Mouse (Mus musculus): ENCODE measurements at regions not wholly inside any gene's neighbourhood (a gene's known extent, or its start where the extent isn't known, plus 50 kb on each side); places are given as distances from the start of the nearest gene placed in this dataset.
"Not testable (repeated sequence)": the region's sequence is repeated elsewhere in the genome, so short reads cannot be mapped to it uniquely, and the experiment has no call there.

GRCm38 (mm10) chr8:8959021-8959786 is 268.9 kb upstream of the Arglu1 start:
- no peaks in the 10 kb centered on the region for H3K27me3 ChIP-seq (ENCODE audit: control insufficient read depth, insufficient read depth, low read length)
- no peak overlapping the region; the same call in 1 of the 2 replicates for H3K27ac ChIP-seq (ENCODE audit: low read length)
- no peak overlapping the region for H3K9ac ChIP-seq (ENCODE audit: low read length)
- H3K36me3 ChIP-seq (ENCODE audit: control insufficient read depth, insufficient read depth, low read length), result no peaks in the 10 kb centered on the region
- H3K9me3 ChIP-seq (replicated peaks; ENCODE audit: control insufficient read depth, low read length), result no peaks in the 10 kb centered on the region
- no peak overlapping the region for H3K4me3 ChIP-seq (replicated peaks; ENCODE audit: low read length)
- ATAC-seq (ENCODE audit: insufficient read depth, low FRiP score), result no peak
- no peak overlapping the region for H3K4me2 ChIP-seq (ENCODE audit: low read depth, low read length)
- H3K4me1 ChIP-seq (ENCODE audit: control insufficient read depth, insufficient read depth, low read length), result peaks cover 5% of the 10 kb centered on the region; the same call in 1 of the 2 replicates
- WGBS, result 57% methylated on average over 8 of the region's 8 CpGs

GRCm38 (mm10) chr8:8958140-8958539 is 267.8 kb upstream of the Arglu1 start:
- not testable (repeated sequence) for H3K27me3 ChIP-seq (ENCODE audit: control insufficient read depth, insufficient read depth, low read length); H3K9me3 ChIP-seq (replicated peaks; ENCODE audit: control insufficient read depth, low read length); H3K4me1 ChIP-seq (ENCODE audit: control insufficient read depth, insufficient read depth, low read length); H3K36me3 ChIP-seq (ENCODE audit: control insufficient read depth, insufficient read depth, low read length); H3K27ac ChIP-seq (ENCODE audit: low read length); ATAC-seq (ENCODE audit: insufficient read depth, low FRiP score); H3K4me3 ChIP-seq (replicated peaks; ENCODE audit: low read length); H3K9ac ChIP-seq (ENCODE audit: low read length); H3K4me2 ChIP-seq (ENCODE audit: low read depth, low read length)
- WGBS, result 75% methylated on average over 8 of the region's 8 CpGs

GRCm38 (mm10) chr8:8952212-8952611 is 261.9 kb upstream of the Arglu1 start:
- H3K4me1 ChIP-seq (ENCODE audit: control insufficient read depth, insufficient read depth, low read length), result peaks cover 9% of the 10 kb centered on the region; the same call in 1 of the 2 replicates
- H3K27ac ChIP-seq (ENCODE audit: low read length), result no peak overlapping the region
- H3K4me2 ChIP-seq (ENCODE audit: low read depth, low read length), result no peak overlapping the region
- no peaks in the 10 kb centered on the region for H3K27me3 ChIP-seq (ENCODE audit: control insufficient read depth, insufficient read depth, low read length)
- H3K9ac ChIP-seq (ENCODE audit: low read length), result no peak overlapping the region
- H3K36me3 ChIP-seq (ENCODE audit: control insufficient read depth, insufficient read depth, low read length), result no peaks in the 10 kb centered on the region
- WGBS, result 29% methylated on average over 4 of the region's 4 CpGs
- H3K9me3 ChIP-seq (replicated peaks; ENCODE audit: control insufficient read depth, low read length), result no peaks in the 10 kb centered on the region
- H3K4me3 ChIP-seq (replicated peaks; ENCODE audit: low read length), result no peak overlapping the region
- no peak for ATAC-seq (ENCODE audit: insufficient read depth, low FRiP score)

GRCm38 (mm10) chr8:8951186-8951585 is 260.9 kb upstream of the Arglu1 start:
- 11% methylated on average over 9 of the region's 9 CpGs for WGBS
- Histone ChIP-seq H3K9ac (ENCODE audit: low read length) (no peak overlapping the region), H3K4me3 (replicated peaks; ENCODE audit: low read length) (no peak overlapping the region), H3K27ac (ENCODE audit: low read length) (no peak overlapping the region), H3K4me1 (ENCODE audit: control insufficient read depth, insufficient read depth, low read length) (peaks cover 9% of the 10 kb centered on the region; the same call in 1 of the 2 replicates), H3K36me3 (ENCODE audit: control insufficient read depth, insufficient read depth, low read length) (no peaks in the 10 kb centered on the region), H3K9me3 (replicated peaks; ENCODE audit: control insufficient read depth, low read length) (no peaks in the 10 kb centered on the region), H3K27me3 (ENCODE audit: control insufficient read depth, insufficient read depth, low read length) (no peaks in the 10 kb centered on the region), H3K4me2 (ENCODE audit: low read depth, low read length) (no peak overlapping the region)
- no peak for ATAC-seq (ENCODE audit: insufficient read depth, low FRiP score)

- Histone ChIP-seq H3K4me1 (ENCODE audit: control insufficient read depth, insufficient read depth, low read length) (peaks cover 9% of the 10 kb centered on the region; the same call in 1 of the 2 replicates), H3K4me2 (ENCODE audit: low read depth, low read length) (no peak overlapping the region), H3K9ac (ENCODE audit: low read length) (no peak overlapping the region), H3K27ac (ENCODE audit: low read length) (no peak overlapping the region), H3K27me3 (ENCODE audit: control insufficient read depth, insufficient read depth, low read length) (no peaks in the 10 kb centered on the region), H3K9me3 (replicated peaks; ENCODE audit: control insufficient read depth, low read length) (no peaks in the 10 kb centered on the region), H3K4me3 (replicated peaks; ENCODE audit: low read length) (no peak overlapping the region), H3K36me3 (ENCODE audit: control insufficient read depth, insufficient read depth, low read length) (no peaks in the 10 kb centered on the region)
- ATAC-seq (ENCODE audit: insufficient read depth, low FRiP score), result no peak
- 32% methylated on average over 7 of the region's 7 CpGs for WGBS
Observed at GRCm38 (mm10) chr8:8947516-8948161, 257.3 kb upstream of the Arglu1 start.

GRCm38 (mm10) chr8:8942991-8943390 is 252.7 kb upstream of the Arglu1 start:
- Histone ChIP-seq H3K27me3 (ENCODE audit: control insufficient read depth, insufficient read depth, low read length) (no peaks in the 10 kb centered on the region), H3K27ac (ENCODE audit: low read length) (no peak overlapping the region), H3K4me1 (ENCODE audit: control insufficient read depth, insufficient read depth, low read length) (no peaks in the 10 kb centered on the region), H3K9me3 (replicated peaks; ENCODE audit: control insufficient read depth, low read length) (no peaks in the 10 kb centered on the region), H3K36me3 (ENCODE audit: control insufficient read depth, insufficient read depth, low read length) (no peaks in the 10 kb centered on the region), H3K9ac (ENCODE audit: low read length) (no peak overlapping the region), H3K4me2 (ENCODE audit: low read depth, low read length) (no peak overlapping the region), H3K4me3 (replicated peaks; ENCODE audit: low read length) (no peak overlapping the region)
- no peak for ATAC-seq (ENCODE audit: insufficient read depth, low FRiP score)
- WGBS, result 73% methylated on average over 6 of the region's 6 CpGs

- H3K9ac ChIP-seq (ENCODE audit: low read length), result no peak overlapping the region
- H3K4me1 ChIP-seq (ENCODE audit: control insufficient read depth, insufficient read depth, low read length), result no peaks in the 10 kb centered on the region
- no peaks in the 10 kb centered on the region for H3K9me3 ChIP-seq (replicated peaks; ENCODE audit: control insufficient read depth, low read length)
- 92% methylated on average over 4 of the region's 4 CpGs for WGBS
- no peak for ATAC-seq (ENCODE audit: insufficient read depth, low FRiP score)
- no peaks in the 10 kb centered on the region for H3K27me3 ChIP-seq (ENCODE audit: control insufficient read depth, insufficient read depth, low read length)
- H3K4me3 ChIP-seq (replicated peaks; ENCODE audit: low read length), result no peak overlapping the region
- no peak overlapping the region for H3K4me2 ChIP-seq (ENCODE audit: low read depth, low read length)
- H3K36me3 ChIP-seq (ENCODE audit: control insufficient read depth, insufficient read depth, low read length), result no peaks in the 10 kb centered on the region
- no peak overlapping the region for H3K27ac ChIP-seq (ENCODE audit: low read length)
Observed at GRCm38 (mm10) chr8:8940899-8941298, 250.6 kb upstream of the Arglu1 start.

- no peaks in the 10 kb centered on the region for H3K9me3 ChIP-seq (replicated peaks; ENCODE audit: control insufficient read depth, low read length)
- no peak overlapping the region for H3K4me2 ChIP-seq (ENCODE audit: low read depth, low read length)
- WGBS, result 81% methylated on average over 7 of the region's 7 CpGs
- no peaks in the 10 kb centered on the region for H3K4me1 ChIP-seq (ENCODE audit: control insufficient read depth, insufficient read depth, low read length)
- no peaks in the 10 kb centered on the region for H3K27me3 ChIP-seq (ENCODE audit: control insufficient read depth, insufficient read depth, low read length)
- H3K9ac ChIP-seq (ENCODE audit: low read length), result no peak overlapping the region
- no peak overlapping the region for H3K27ac ChIP-seq (ENCODE audit: low read length)
- H3K4me3 ChIP-seq (replicated peaks; ENCODE audit: low read length), result no peak overlapping the region
- H3K36me3 ChIP-seq (ENCODE audit: control insufficient read depth, insufficient read depth, low read length), result no peaks in the 10 kb centered on the region
- no peak for ATAC-seq (ENCODE audit: insufficient read depth, low FRiP score)
Observed at GRCm38 (mm10) chr8:8938536-8938935, 248.2 kb upstream of the Arglu1 start.

- Histone ChIP-seq H3K4me1 (ENCODE audit: control insufficient read depth, insufficient read depth, low read length) (no peaks in the 10 kb centered on the region), H3K27ac (ENCODE audit: low read length) (no peak overlapping the region), H3K4me3 (replicated peaks; ENCODE audit: low read length) (no peak overlapping the region), H3K4me2 (ENCODE audit: low read depth, low read length) (no peak overlapping the region), H3K36me3 (ENCODE audit: control insufficient read depth, insufficient read depth, low read length) (no peaks in the 10 kb centered on the region), H3K27me3 (ENCODE audit: control insufficient read depth, insufficient read depth, low read length) (no peaks in the 10 kb centered on the region), H3K9me3 (replicated peaks; ENCODE audit: control insufficient read depth, low read length) (no peaks in the 10 kb centered on the region), H3K9ac (ENCODE audit: low read length) (no peak overlapping the region)
- ATAC-seq (ENCODE audit: insufficient read depth, low FRiP score), result no peak
- WGBS, result 74% methylated on average over 3 of the region's 3 CpGs
Observed at GRCm38 (mm10) chr8:8932466-8932865, 242.1 kb upstream of the Arglu1 start.

Data from stomach, embryonic 16.5 days (tissue).